Mouse (Mus musculus): ENCODE results near the gene Afap1.

Gene Afap1

GRCm38 (mm10) chr5:36039596-36039995 lies 146.5 kb downstream of the Afap1 start:
- in situ Hi-C loops (cut with MseI, MboI) = loop anchor here (10.0 kb wide), 2 partner anchors 185 to 355 kb away; partner anchors contain the start of gene Sorcs2 (in 1 of the 2)

GRCm38 (mm10) chr5:36040398-36041235 lies 147.5 kb downstream of the Afap1 start:
- in situ Hi-C loops (cut with MseI, MboI) = no loop called here

DNA sequence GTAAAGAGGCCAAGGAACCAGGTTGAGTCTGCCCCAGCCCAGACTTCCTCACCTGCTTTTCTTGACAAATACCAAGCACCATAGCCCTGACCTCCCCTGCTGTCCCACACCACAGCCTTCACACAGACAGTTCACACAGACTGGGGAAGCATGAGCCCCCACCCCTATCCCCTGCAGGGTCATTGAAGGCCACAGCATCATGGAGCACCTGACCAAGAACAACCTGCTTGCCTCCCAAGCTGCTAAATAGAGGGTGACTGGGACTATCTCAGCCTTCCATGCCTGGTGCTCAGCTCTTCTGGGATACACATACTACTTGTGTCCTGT lies 148.1 kb downstream of the Afap1 start:
- in situ Hi-C loops (cut with MseI, MboI) = no loop called here

GRCm38 (mm10) chr5:36041756-36042155 lies 148.6 kb downstream of the Afap1 start:
- in situ Hi-C loops (cut with MseI, MboI) = no loop called here

- in situ Hi-C loops (cut with MseI, MboI) = no loop called here
Observed at GRCm38 (mm10) chr5:36043154-36043553, 150.0 kb downstream of the Afap1 start.
